Mouse (Mus musculus) thymus, adult 2 months (tissue): ENCODE data around the gene Ccdc97. TPM values are rescaled to one million over a fixed set of nuclear protein-coding genes. Genes with fewer than 3 reads are reported as not detected.

Source experiments
- DNase-seq: peaks from one replicate; pipeline ENCODE4 v3.0.0; 2021
- H3K27ac ChIP-seq: fragments of 200-500 bp; 2 replicates; pipeline ENCODE4 v1.5.1; 2012; ENCODE audit warnings: low read length, control low read depth; ENCODE audit not compliant: control insufficient read depth, insufficient read depth
- H3K27me3 ChIP-seq: fragments of 200-500 bp; 2 replicates; pipeline ENCODE4 v1.6.1; 2012; ENCODE audit warnings: mild to moderate bottlenecking, low read length, moderate library complexity, mixed read lengths; ENCODE audit not compliant: control insufficient read depth, insufficient read depth
- H3K36me3 ChIP-seq: fragments of 200-500 bp; 2 replicates; pipeline ENCODE4 v1.6.1; 2012; ENCODE audit warnings: mild to moderate bottlenecking, low read length, moderate library complexity; ENCODE audit not compliant: control insufficient read depth, insufficient read depth
- H3K4me1 ChIP-seq: fragments of 200-500 bp; replicated peaks from 2 replicates; pipeline ENCODE4 v1.6.1; 2012; ENCODE audit warnings: low read length; ENCODE audit not compliant: control insufficient read depth, insufficient read depth
- H3K4me3 ChIP-seq: fragments of 200-500 bp; 2 replicates; pipeline ENCODE4 v1.5.1; 2012; ENCODE audit warnings: mild to moderate bottlenecking, low read length, control low read depth, moderate library complexity; ENCODE audit not compliant: control insufficient read depth, insufficient read depth
- CTCF ChIP-seq: fragments of 200-500 bp; IDR thresholded peaks from 2 replicates; pipeline ENCODE4 v1.5.1; 2012; ENCODE audit warnings: mild to moderate bottlenecking, control low read depth, low read length, moderate library complexity, borderline replicate concordance; ENCODE audit not compliant: control insufficient read depth, poor library complexity, insufficient read depth; ENCODE audit errors: extremely low read depth
- POLR2A ChIP-seq: fragments of 200-500 bp; IDR thresholded peaks from 2 replicates; pipeline ENCODE4 v1.6.1; 2012; ENCODE audit warnings: mild to moderate bottlenecking, low read length, control low read depth, moderate library complexity; ENCODE audit not compliant: control insufficient read depth, poor library complexity, insufficient read depth; ENCODE audit errors: extremely low read depth
- WGBS: fragments of 180-500 bp; shearing (Covaris S2); methylation state at CpG from one replicate; pipeline ENCODE4 v1.1.7; 2018; 5-methylcytosine and 5-hydroxymethylcytosine counted together
- polyA plus RNA-seq: library from polyadenylated mRNA; depleted of rRNA; stranded (reverse); fragments of >200 nt; gene quantifications from 2 replicates; pipeline ENCODE4 v1.2.3, GENCODE M21; 2012; rRNA removed

Gene Ccdc97
- polyA plus RNA-seq, 1 experiment, result 184 TPM

DNA sequence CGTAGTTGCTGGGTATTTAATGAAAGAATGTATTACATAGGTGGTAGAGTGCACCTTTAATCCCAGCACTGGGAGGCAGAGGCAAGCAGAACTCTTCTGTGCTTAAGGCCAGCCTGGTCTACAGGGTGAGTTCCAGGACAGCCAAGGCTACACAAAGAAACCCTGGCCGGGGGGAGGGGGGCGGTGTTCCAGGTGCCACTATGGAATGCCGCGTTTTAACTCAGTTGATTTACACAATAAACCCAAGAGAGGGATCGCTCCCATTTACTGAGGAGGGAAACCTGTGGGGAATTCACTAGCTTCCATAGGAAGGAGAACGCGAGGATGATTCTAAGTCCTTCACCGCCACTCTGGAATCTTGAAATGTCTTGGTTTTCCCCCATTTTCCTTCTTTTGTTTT lies 49.3 kb downstream of the Ccdc97 start:
- Histone ChIP-seq H3K4me3 (no peak overlapping the region), H3K36me3 (peaks cover 33% of the 10 kb centered on the region), H3K27ac (no peak overlapping the region), H3K27me3 (no peaks in the 10 kb centered on the region; the same call in 1 of the 2 replicates), H3K4me1 (peaks cover 5% of the 10 kb centered on the region)
- 92% methylated on average over 9 of the region's 9 CpGs for WGBS
- TF ChIP-seq POLR2A (no peak), CTCF (no peak)
- no peak for DNase-seq

DNA sequence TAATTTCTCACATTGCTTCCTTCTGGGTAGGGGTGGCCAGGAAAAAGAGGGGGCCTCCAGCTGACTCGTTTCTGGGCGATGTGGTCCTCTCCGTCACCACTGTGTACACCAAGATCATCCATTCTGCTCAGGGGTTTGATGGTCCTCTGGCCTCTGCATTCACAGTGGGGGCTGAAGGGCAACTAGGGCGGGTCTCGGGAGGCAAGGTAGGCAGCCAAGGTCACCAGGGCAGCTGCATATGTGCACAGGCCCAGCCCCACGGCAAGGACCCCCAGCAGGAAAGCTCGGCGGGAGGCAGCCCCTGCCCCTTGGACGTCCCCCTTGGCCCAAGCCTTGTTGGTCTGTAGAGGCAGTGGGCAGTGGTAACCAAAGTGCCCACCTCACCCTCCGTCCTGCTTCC lies 49.7 kb downstream of the Ccdc97 start:
- TF ChIP-seq POLR2A (no peak), CTCF (no peak)
- 96% methylated on average over 10 of the region's 10 CpGs for WGBS
- H3K4me1 ChIP-seq, result peaks cover under 1% of the 10 kb centered on the region; the same call in 1 of the 2 replicates
- no peak overlapping the region for H3K27ac ChIP-seq
- H3K4me3 ChIP-seq, result no peak overlapping the region
- H3K36me3 ChIP-seq, result peaks cover 38% of the 10 kb centered on the region
- no peaks in the 10 kb centered on the region for H3K27me3 ChIP-seq
- no peak for DNase-seq

DNA sequence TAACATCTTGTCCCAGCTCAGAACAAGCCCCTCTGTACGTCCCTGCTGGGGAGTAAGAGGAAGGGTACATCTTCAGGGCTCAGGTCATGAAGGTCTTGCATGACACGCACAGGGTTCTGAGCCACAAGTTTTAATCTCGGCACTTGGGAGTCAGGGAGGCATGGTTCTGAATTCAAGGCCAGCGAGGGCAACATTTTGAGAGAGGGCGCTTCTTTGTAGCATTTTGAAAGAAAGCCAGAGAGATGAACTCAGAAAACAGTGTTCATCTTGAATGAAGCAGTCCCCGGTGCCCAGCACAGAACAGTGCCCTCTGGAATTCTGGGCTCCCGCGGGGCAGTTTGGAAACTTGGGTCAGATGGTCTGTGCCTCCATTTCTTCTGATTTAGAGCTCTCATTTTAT lies 52.5 kb downstream of the Ccdc97 start:
- no peaks in the 10 kb centered on the region for H3K27me3 ChIP-seq
- no peak for DNase-seq
- no peak overlapping the region for H3K4me3 ChIP-seq
- no peak overlapping the region for H3K27ac ChIP-seq
- WGBS, result 98% methylated on average over 8 of the region's 8 CpGs
- peaks cover 39% of the 10 kb centered on the region for H3K36me3 ChIP-seq
- H3K4me1 ChIP-seq, result no peaks in the 10 kb centered on the region
- no peak for TF ChIP-seq POLR2A
- no peak for TF ChIP-seq CTCF

Other genes starting within 250 kb of the Ccdc97 start
- 5.0 and 5.8 TPM in 2 replicates for gene Ceacam1, start 241.5 kb downstream of the Ccdc97 start, polyA plus RNA-seq
- 0.22 TPM in 1 of 2 replicates, not detected in the other for gene Ceacam2, start 179.2 kb downstream of the Ccdc97 start, polyA plus RNA-seq
- not detected in 2 replicates for gene Erich4, start 103.2 kb downstream of the Ccdc97 start, polyA plus RNA-seq
- 80.2 and 86.2 TPM in 2 replicates for gene Dmac2, start 99.7 kb downstream of the Ccdc97 start, polyA plus RNA-seq
- 28.7 and 32.8 TPM in 2 replicates for gene B3gnt8, start 92.4 kb downstream of the Ccdc97 start, polyA plus RNA-seq
- 166 and 181 TPM in 2 replicates for gene Bckdha, start 60.1 kb downstream of the Ccdc97 start, polyA plus RNA-seq
- 141 and 146 TPM in 2 replicates for gene Exosc5, start 59.9 kb downstream of the Ccdc97 start, polyA plus RNA-seq
- gene Tmem91, start 43.9 kb downstream of the Ccdc97 start, polyA plus RNA-seq, result 1.4 and 2.9 TPM in 2 replicates
- 153 and 164 TPM in 2 replicates for gene B9d2, start 38.3 kb downstream of the Ccdc97 start, polyA plus RNA-seq
- gene Tgfb1, start 32.1 kb downstream of the Ccdc97 start, polyA plus RNA-seq, result 125 and 157 TPM in 2 replicates
- gene Hnrnpul1, start 35.7 kb upstream of the Ccdc97 start, polyA plus RNA-seq, result 102 and 134 TPM in 2 replicates
- gene Axl, start 69.6 kb upstream of the Ccdc97 start, polyA plus RNA-seq, result 67.0 and 75.0 TPM in 2 replicates
- gene Cyp2s1, start 97.8 kb upstream of the Ccdc97 start, polyA plus RNA-seq, result 2.7 and 5.2 TPM in 2 replicates
- gene Cyp2b10, start 178.5 kb upstream of the Ccdc97 start, polyA plus RNA-seq, result 0.15 and 0.23 TPM in 2 replicates